Mouse (Mus musculus) T-cell, adult 2 months (primary cell): ENCODE measurements around the gene Rnd1.

ENCODE experiments used
- DNase-seq: peaks from one replicate; pipeline ENCODE4 v3.0.0; 2022; ENCODE audit warnings: low spot score

The Rnd1 gene

DNA sequence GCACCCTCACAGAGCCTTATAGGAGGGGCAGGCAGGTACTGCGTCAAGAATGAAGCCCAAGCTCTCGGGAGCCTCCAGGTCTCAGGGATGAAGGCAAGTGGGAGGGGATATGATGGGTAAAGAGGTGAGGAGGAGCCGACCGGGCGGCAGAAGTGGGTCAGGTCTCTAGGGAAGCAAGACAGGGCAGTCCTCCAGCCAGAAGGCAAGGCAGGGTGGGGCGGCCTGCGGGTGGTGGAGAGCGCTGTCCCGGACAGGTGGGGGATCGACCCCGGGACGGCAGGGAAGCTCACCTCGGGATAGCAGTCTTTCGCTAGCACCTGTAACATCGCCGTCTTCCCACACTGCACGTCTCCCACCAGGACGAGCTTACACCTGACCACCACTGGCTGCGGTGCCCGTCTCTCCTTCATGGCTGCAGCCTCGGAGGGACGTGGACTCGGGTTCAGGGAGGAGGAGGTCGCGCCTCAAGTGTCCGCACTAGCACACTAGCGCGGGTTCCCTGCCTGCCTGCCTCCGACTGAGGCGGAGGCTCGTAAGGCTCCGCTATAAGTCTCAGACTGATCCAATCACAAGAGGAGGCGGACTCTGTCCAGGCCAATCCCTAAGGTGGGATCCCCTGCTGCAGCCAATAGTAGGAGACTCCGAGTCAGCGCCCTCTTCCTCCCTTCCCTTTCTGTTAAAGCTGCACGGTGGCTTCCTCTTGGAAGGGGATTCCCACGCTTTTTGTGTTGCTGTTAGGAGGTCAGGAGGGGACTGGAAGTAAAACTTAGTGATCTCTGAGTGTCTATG, at the start of gene Rnd1:
Rnd1 (minus strand) TSS at position 522 of the 789 bp plus-strand sequence.
- peak; percentile 63 for DNase-seq

DNA sequence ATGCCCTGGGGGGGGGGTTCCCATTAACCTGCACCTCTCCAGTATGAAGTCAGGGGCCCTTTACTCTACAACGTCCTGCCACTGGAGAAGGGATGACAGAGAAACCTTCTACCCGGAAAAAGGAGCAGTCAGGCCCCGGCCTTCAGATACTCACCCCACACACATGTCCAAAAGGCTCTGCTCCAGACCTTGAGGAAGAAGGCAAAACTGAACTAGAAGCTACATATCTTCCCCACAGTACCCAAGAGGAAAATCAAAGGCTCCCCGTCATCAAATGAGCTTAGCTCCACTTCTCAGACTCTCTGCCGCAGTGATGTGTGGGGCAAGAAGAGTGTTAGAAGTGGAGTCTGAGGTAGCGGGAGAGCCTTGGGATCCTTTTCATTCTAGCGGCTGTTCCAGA, 49.5 kb upstream of the Rnd1 start:
- DNase-seq: no peak

DNA sequence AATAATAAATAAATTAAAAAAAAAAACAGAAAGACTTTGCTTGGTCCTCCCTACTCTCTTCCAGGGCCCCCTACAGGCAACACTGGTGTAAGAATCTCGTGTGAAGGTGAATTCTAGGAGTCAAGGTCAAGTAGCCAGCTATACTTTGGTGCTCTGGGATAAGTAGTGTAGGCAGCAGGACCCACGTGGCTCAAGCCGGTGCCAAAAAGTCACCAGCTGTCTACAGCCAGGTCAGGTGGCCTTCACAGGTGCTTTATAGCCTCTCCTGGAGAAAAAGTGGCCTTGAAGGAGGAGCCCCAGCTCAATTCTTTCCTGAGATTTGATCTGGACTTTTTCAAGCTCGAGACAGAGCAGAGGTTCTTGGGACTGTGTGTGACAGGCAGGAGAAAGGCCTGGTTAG, 48.8 kb upstream of the Rnd1 start:
- no peak for DNase-seq

DNA sequence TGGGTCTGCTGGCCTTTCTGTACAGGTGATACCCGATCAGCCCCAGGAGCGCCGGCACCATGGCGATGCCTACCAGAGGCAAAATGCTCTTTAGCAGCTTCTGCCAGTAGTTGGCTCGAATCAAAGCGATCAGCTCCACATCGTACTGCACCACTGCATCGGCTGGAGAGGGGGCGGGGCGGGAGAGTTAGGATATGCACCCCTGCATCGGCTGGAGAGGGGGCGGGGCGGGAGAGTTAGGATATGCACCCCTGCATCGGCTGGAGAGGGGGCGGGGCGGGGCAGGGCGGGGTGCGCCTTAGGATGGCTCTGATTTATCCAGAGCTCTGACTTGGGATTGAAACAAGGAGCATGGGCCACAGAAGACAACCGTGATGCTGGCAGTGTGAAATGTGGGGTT, 47.2 kb upstream of the Rnd1 start:
- DNase-seq: no peak

DNA sequence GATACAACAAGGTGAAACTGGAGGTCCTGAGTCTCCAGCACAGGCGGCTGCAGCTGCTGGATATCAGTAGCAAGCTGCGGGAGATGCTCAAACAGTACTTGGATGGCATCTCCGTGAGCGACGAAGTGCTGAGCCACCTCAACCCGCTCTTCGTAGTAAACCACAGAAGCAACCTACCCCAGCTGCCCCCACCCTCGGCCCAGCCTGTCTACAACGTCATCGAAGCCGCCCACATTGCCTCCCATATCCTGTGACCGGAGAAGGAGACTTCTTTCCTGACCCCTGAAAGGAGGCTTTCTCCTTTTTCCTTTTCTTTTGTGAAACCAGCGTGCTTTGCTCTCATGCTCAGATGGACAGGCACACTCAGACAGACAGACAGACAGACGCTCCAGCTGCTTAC, 45.6 kb upstream of the Rnd1 start:
- DNase-seq: peak; percentile 31

DNA sequence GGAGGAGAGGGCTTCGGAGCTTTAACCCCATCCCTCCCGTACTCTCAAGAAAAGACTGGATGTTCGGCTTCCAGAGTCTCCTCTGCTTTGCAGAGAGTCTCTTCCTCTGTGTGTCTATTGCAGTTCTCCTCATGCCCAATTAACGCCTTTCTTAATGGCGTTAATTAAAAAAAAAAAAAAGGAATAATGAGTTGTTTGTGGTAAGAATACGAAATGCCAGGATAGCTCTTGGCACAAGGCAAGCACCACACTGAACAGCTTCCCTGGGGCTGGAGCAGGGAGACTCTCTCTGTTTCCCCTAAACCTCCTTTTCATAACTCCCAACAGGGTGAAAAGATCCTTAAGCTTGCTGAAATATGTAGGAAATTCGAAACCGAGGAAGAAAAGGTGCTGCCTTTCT, 44.9 kb upstream of the Rnd1 start:
- no peak for DNase-seq

DNA sequence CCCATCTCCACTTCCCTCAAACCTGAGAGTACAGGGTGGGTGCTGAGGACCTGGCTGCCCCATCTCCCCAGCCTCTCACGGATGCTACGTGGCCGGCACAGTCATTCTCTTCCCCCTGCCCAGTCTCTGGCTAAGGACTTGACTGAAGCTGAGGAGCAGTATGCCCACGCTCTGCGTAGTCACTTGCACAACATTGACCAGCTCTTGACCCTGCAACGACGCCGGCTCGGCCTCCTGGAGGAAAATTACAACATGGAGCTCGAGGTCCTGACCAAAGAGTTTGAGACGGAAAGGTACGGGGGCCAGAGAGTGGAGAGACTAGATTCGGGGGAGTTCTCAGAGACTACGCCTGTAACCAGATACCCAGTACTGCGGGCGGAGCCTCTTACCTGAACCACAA, 40.0 kb upstream of the Rnd1 start:
- DNase-seq: no peak

DNA sequence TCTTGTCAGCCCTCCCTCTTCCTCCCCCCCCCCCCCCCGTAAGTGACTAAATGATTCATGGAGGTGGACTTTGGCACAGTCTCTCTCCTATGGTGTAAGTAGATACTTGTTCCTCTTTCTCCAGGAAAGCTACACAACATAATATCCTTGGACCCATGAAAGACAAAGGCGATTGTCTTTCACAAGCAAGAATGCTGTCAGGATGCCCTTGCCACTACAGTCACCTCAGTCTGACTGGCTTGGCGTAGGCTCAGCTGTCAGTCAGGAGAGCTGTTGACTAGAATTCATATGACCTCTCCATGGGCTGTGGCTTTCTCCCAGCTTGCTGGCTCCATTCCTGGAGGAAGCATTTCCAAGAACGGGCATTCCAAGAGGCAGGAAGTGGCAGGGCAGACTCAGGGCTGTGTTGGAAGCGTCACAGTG, 37.0 kb upstream of the Rnd1 start:
- DNase-seq: no peak

DNA sequence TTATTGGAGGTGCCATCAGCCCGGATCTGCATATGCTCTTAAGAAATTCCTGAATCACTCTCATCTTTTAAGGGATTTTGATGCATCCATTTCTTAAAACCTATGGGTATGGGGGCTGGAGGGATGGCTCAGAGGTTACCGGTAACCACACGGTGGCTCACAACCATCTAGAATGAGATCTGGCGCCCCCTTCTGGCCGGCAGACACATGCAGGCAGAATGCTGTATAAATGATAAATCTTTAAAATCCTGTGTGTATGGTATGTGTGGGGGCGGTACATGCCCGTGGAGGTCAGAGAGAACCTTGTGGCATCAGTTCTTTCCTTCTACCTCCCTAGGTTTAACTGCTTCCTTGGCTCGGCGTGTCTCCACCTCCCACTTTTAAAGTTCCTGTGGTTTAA, 33.2 kb upstream of the Rnd1 start:
- DNase-seq: peak; percentile 71

DNA sequence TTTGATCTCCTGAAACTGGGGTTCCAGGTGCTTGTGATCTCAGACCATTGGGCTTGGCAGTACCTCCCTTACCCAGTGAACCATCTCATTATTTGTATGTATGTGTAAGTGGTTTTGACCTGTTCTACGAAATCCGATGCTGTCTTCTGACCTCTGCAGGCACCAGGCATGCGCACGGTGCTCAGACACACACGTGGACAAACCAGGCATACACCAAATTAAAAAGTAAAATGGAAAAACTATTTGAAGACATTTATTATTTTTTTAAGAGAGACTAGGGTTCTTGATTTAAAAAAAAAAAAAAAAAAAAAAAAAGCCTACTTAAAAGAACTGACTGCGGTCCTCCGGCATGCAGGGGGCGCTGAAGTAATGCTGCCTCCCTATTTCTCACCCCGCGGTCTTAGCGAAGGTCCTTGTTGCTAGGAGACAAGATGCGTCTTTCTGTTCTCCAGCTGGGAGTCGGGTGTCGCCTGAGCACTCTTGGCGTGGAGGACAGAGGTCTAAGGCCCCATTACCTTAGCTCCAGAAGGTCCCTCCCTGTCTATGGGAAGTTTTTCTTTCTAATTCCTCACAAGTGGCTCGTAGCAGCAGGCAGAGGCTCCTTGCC, 30.6 kb upstream of the Rnd1 start, which contains the start of gene Ccdc65:
Ccdc65 (plus strand) TSS at position 442 of the 607 bp plus-strand sequence.
- peak; percentile 71 for DNase-seq

DNA sequence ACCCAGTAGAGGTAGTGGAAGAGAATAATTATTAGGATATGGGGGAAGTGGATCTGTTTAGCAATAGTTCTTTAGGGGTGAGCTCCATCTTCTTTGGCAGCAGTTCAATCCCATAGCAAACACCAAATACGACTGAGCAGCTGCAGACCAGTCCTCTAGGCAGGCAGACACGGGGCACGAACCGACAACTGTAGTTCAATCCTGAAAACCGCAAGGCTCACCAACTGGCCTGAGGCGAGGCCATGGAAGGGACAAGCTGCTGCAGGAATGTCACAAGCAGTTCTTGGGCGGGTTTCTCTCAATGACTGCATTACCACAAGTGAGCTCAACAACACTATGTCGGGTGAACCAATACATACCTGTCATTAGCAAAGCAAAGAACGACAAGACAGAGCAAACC, 27.1 kb upstream of the Rnd1 start:
- DNase-seq: no peak

DNA sequence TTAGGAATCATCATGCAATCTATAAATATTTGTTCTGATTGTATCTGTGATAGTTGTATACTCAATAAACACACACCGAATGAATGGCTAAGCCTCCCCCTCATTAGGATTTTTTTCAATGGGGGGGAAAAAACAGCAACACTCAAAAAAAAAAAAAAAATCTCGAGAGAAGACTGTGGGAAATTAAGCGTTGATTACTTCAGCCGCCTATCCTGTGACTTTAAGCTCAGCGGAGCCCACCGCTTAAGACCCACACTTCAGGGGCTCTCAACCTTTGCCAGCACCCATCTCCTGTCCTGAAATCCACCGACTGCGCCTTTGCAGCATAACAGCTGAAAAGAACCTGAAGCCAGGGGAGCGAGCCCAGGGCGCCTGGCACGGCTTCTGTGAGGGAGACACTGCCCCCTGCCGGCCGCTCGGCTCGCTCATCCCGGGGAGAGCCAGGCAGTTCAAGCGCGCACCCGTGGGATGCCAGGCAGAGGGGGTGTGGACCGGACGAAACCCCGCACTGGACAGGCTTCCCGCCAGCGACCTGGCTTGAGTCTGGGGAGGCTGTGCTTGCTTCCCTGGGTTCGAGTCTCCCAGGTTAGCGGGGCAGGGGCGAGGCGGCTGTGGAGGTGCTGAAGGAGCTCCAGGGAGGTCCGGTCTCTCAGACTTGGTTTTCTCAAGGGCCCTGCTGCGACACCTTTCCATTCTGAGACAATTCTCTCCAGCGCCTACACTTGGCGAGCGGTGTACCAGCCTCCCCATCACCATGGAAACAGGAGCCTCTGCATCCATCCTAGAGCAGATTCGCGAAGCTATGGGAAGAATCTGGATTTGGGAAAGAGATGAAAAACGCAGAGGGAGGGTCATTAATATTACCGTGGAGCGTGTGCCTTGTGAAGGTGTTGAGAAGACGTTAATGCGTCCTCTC, 22.2 kb upstream of the Rnd1 start:
- DNase-seq: peak; percentile 79

DNA sequence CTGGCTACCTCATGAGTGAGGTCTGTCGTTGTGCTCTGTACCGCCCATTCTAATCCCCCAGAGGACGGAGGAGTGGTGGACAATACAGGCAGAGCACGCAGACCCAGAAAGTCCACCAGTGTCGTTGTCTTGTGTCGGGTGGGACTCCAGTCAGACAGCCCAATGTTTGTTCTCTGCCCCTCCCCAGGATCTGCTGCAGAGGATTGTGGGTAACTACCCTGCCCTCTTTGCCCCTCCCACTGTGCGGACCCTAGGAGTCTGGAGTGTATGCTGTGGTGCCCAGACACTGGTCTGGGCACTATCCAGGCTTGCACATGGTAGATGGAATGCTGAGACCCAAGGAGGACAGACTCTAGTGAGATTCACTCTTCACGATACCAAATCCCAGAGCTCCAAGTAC, 19.0 kb upstream of the Rnd1 start:
- no peak for DNase-seq

DNA sequence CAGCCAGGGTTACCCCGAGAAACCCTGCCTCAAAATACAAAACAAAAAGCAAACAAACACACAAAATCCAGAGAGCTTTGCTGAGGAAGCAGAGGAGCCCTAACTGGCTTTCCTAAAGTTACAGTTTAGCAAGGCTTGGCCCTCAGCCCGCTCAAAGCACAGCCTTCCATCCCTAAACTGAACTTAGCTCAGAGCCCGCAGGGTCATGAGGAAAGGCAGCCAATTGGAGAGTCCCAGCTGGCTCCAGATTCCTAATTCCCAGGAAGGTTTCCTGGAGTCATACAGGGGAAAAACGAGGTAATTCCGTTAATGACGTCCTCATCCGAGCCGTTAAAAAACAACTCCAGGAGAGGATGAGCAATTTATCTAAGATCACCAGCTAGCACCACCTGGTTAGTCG, 18.5 kb upstream of the Rnd1 start:
- DNase-seq: no peak

DNA sequence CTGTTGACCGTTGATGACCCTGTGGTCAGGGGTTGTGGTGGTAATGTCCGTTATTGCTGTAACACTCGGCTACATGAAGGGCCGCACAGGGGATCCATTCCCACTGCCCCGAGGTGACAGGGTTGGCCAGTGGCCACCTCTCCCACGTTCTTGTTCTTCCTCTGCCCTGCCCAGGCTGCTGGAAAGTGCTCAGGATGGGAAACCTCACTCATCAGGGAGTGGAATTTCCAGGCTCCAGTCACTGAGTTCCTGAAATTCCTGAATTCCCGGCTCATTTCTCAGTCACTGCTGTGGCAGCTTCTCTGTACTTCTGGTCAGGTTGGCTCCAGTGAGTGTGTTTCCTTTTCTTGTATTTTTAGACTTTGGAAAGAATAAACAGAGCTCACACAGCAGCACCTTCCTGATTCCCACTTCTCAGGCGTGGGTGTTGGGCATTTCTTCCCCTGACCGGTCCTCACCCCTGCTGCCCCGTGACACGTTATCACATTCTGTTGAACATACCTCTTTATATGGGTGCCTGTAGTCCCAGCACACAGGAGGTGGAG, 15.0 kb upstream of the Rnd1 start:
- DNase-seq: no peak

DNA sequence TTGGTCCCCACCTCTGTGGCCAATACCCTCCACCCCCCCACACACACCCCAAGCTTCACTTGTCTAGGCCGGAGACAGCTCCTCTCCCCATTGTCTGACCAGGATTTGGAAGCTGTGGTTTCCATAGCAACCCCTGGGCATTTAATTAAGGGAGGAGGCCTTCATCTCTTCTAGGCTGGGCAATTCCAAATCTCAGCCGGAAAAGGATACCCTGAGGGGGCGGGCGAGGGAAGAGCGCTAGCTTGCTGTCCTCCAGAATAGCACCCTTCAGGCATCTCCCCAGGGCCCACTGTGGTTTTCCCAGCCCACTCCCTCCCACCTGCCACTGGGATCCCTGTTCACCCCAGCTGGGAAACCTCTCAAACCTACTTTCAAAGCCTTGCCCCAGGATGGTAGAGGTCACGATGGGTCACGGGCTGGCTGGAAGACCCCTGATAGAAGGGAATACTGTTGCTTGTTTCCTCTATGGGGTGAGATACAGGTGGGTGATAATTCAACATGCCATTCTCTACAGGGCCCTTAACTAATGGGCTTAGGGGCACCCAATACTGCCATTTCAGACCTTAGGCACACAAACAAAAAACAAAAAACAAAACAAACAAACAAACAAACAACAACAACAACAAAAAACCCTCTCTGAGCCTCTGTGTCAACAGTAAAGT, 14.4 kb upstream of the Rnd1 start:
- no peak for DNase-seq

DNA sequence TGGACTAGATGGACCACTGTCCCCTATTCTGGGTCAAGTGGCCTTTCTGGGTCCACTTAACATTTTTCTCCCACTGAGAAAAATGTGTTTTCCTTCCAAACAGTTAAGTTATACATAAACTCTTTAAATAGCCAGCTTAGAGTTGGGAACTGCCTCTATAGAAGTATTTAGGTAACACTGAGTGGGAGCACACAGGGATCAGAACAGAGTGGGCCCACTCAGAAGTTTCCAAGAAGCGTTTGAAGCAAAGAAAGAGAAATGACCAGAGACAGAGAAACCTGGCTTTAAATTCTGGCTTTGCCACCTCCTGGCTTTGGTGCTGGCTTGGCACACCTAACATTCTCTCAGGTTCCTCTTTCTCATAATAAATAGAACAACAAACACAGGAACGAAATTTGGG, 12.4 kb upstream of the Rnd1 start:
- no peak for DNase-seq

DNA sequence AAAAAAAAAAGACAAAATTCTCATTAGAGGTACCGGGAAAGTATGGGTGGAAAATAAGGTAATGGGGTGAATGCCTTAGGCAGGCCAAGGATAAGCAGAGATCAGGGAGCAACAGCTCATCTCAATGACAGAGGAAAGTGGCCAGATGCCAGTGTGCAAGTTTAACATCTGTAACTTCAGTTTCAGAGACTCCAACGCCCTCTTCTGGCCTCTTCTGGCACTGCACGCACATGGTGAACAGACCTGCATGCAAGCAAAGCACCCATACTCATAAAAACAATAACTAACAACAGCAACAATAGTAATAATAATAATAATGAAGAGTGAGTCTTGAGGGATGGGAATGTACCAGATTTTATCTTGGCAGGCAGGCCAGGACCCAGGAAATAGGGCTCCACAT, 8.7 kb upstream of the Rnd1 start:
- no peak for DNase-seq

DNA sequence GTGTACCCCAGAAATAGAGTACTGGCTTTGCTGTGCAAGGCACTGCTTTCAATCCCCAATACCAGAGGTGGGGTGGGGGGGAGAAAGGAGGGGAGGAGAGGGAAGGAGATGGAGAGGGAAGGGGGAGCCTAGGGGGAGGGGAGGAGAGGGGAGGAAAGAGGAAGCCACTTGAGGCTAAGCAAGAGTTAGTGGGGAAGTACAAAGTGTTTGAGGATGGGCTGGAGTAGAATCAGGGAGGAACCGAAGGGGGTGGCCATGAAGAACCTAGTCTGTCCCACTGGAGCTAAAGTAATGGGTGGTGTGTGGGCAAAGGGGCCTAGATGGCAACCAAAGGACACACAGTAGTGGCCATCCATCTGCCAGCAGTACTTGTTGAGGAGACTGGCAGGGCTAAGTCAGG, 6.5 kb upstream of the Rnd1 start:
- DNase-seq: no peak

DNA sequence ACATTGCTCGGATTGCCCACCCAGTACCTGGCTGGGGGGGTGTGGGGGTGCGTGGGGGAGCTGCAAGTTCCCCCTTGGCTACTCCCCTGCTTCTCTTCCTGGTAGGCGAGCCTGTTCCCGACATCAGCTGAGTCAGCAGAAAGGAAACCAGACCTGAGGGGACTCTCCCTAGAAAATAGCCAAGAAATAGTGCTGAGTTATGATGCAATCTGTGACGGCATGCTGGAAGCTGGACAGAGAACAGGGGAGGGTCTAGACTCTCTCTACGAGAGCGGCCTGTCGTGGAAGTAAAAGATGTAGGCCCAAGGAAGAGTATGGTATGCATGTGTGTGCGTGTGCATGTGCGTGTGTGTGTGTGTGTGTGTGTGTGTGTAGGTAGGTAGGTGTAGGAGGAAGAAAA, 5.9 kb upstream of the Rnd1 start:
- DNase-seq: no peak

DNA sequence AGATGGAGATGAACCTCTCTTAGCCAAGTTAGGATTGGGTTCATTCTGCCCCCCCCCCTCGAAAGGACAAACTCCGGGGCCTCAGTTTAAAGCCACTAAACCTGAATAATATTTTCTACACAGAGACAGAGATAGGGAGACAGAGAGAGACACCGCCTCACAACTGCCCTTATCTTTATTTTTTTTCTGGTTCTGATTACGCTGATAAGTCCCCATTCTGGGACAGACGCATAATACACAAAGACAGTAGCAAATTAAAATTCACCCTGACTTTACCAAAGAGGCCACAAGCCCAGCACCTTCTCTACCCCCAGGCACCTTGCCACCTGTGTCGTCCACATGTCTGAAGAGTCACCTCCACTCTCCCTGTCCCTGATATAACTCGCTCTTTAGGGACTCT, 4.4 kb upstream of the Rnd1 start:
- no peak for DNase-seq

DNA sequence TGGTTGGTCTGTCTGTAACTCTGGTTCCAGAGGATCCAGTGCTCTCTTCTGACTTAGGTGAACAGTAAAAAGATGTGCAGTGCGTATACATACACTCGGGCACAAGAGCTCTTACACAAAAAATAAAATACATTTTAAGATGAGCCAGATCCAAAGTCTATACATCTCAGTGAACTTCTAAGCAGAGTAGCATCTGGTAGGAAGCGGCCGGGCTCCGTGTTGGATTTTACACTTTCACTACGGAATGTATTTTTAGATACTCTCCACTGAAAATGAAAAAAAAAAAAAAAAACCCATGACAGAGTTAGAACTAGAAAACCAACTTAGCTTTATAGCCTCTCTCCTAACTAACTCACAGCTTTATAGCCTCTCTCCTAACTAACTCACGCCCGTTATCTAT, 3.4 kb upstream of the Rnd1 start:
- no peak for DNase-seq
